Mouse (Mus musculus) stomach, embryonic 15.5 days (tissue): ENCODE results near the gene Cys1. TPM values are rescaled to one million over a fixed set of nuclear protein-coding genes. Genes with fewer than 3 reads are reported as not detected.
"Not testable (repeated sequence)": the region's sequence is repeated elsewhere in the genome, so short reads cannot be mapped to it uniquely, and the experiment has no call there.

ENCODE experiments used
- ATAC-seq: fragments of 200-750 bp; cut with Nextera tagmentation; 2 replicates; pipeline ENCODE4 v1.8.0; 2017; ENCODE audit warnings: low read depth, moderate number of reproducible peaks, moderate TSS enrichment; ENCODE audit not compliant: insufficient read depth, low FRiP score
- H3K27ac ChIP-seq: fragments of 300-500 bp; sonication (generic); 2 replicates; pipeline ENCODE4 v1.5.1; 2015; ENCODE audit warnings: mild to moderate bottlenecking, inconsistent platforms
- H3K27me3 ChIP-seq: fragments of 300-500 bp; sonication (generic); replicated peaks from 2 replicates; pipeline ENCODE4 v1.6.1; 2015; ENCODE audit warnings: inconsistent platforms
- H3K36me3 ChIP-seq: fragments of 300-500 bp; sonication (generic); 2 replicates; pipeline ENCODE4 v1.6.1; 2015; ENCODE audit warnings: inconsistent platforms
- H3K4me1 ChIP-seq: fragments of 300-500 bp; sonication (generic); 2 replicates; pipeline ENCODE4 v1.6.1; 2015; ENCODE audit warnings: inconsistent platforms
- H3K4me2 ChIP-seq: fragments of 300-500 bp; sonication (generic); 2 replicates; pipeline ENCODE4 v1.6.1; 2015; ENCODE audit warnings: mild to moderate bottlenecking, inconsistent platforms
- H3K4me3 ChIP-seq: fragments of 300-500 bp; sonication (generic); replicated peaks from 2 replicates; pipeline ENCODE4 v1.5.1; 2015; ENCODE audit warnings: inconsistent platforms
- H3K9ac ChIP-seq: fragments of 300-500 bp; sonication (generic); 2 replicates; pipeline ENCODE4 v1.6.1; 2015; ENCODE audit warnings: inconsistent platforms
- H3K9me3 ChIP-seq: fragments of 300-500 bp; sonication (generic); 2 replicates; pipeline ENCODE4 v1.6.1; 2016; ENCODE audit warnings: inconsistent platforms
- WGBS: fragments of 180-500 bp; shearing (Covaris S2); methylation state at CpG from one replicate; pipeline ENCODE4 v1.1.7; 2015; 5-methylcytosine and 5-hydroxymethylcytosine counted together
- polyA plus RNA-seq: library from polyadenylated mRNA; unstranded; fragments of >200 nt; fragmentation: Nextera tagmentation; extraction: Ambion mirVana; gene quantifications from 2 replicates; pipeline ENCODE4 v1.2.1, GENCODE M21; 2015

Gene Cys1
- polyA plus RNA-seq, 1 experiment from 2014 or later, result 3.0 TPM

DNA sequence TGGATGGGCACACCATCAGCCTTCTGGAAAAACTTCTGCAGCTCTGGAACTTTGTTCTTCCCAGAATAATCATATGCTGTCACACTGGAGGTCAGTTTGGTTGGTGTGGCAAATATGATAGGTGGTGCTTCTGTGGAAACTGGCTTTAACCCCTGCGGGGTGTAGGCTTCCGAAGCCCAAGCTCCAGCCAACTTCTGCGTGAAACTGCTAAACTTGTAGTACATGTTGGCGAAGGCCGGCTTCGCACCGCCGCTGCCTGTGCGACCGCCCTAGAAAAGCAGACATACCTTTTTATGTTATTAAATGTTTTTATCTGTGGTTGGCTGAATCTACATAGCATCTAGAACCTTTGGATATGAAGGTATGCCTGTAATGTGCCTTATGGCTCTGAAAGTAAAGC, 42.8 kb downstream of the Cys1 start:
- 95% methylated on average over 10 of the region's 10 CpGs for WGBS
- not testable (repeated sequence) for H3K36me3 ChIP-seq, H3K4me1 ChIP-seq, H3K4me3 ChIP-seq, H3K4me2 ChIP-seq, H3K9me3 ChIP-seq, ATAC-seq, H3K9ac ChIP-seq, H3K27ac ChIP-seq, H3K27me3 ChIP-seq

DNA sequence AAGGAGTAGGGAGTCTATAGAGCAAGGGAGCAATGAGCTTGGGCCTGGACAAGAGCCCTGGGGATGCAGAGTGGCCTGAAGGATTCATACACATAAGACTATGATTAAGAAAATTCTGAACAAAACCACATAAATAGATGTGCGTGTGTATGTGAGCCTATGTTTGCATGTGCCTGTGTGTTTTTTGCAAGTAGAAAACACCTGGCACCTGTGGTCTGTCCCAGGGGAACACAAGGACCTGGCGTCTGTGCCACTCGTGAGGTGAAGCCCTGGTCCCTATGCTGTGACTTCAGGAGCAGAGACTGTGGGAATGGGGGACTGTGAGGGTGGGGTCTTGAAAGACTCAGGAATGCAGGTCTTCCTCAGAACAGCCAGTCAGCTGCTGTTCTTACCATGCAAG, 47.0 kb downstream of the Cys1 start:
- Histone ChIP-seq H3K4me2 (no peak overlapping the region), H3K27me3 (no peaks in the 10 kb centered on the region), H3K9ac (no peak overlapping the region), H3K9me3 (no peaks in the 10 kb centered on the region), H3K36me3 (no peaks in the 10 kb centered on the region), H3K27ac (no peak overlapping the region), H3K4me1 (no peaks in the 10 kb centered on the region), H3K4me3 (no peak overlapping the region)
- 88% methylated on average over 3 of the region's 3 CpGs for WGBS
- ATAC-seq, result no peak

DNA sequence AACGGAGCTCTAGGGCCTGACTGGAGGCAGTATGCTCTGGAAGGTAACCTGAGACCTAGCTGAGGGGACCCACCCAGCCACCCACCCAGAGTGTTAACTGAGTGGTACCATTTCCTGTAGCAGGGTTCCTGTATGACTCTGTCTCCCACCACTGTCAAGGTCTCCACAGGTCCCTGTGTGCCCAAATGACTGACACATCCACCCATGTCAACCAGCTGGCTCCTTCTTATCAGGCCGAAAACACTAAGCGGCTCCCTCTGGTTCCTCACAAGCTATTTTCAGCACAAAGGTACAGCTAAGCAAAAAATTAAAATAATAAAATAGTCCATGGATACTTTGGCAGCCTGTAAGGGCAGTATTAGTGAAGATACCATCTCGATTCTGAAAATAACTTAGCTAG, 47.4 kb downstream of the Cys1 start:
- 64% methylated on average over 4 of the region's 4 CpGs for WGBS
- Histone ChIP-seq H3K4me1 (no peaks in the 10 kb centered on the region), H3K27ac (no peak overlapping the region), H3K4me2 (no peak overlapping the region), H3K36me3 (no peaks in the 10 kb centered on the region), H3K9me3 (no peaks in the 10 kb centered on the region), H3K27me3 (no peaks in the 10 kb centered on the region), H3K9ac (no peak overlapping the region), H3K4me3 (no peak overlapping the region)
- ATAC-seq, result 0 out of 2 replicates have a peak, but pooled peaks have one; percentile 9

DNA sequence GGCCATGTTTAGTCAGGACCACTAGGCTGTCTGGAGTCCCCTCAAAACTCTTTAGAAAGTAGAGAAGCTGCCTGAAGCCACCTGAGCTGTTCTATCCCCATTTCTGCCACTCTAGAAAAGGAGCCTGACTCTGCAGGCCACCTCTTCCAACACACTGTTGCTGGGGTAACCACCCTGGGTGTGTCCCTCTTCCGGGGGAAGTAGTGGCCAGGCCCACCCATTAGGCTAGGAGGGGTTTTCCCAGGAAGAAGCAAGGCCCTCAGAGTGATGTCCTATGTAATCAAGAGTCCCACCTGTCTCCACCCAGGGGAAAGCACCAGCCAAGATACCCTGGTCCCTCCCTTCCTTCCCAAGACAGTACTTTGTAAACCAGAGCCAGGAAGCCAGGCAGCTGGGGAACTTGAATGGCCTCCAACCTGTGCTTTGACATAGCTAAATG, 47.8 kb downstream of the Cys1 start:
- H3K27ac ChIP-seq, result no peak overlapping the region
- no peaks in the 10 kb centered on the region for H3K27me3 ChIP-seq
- no peaks in the 10 kb centered on the region for H3K4me1 ChIP-seq
- H3K4me3 ChIP-seq, result no peak overlapping the region
- peak; percentile 57; the same call in 1 of the 2 replicates for ATAC-seq
- no peaks in the 10 kb centered on the region for H3K36me3 ChIP-seq
- WGBS, result 54% methylated on average over 1 of the region's 1 CpGs
- H3K4me2 ChIP-seq, result no peak overlapping the region
- no peak overlapping the region for H3K9ac ChIP-seq
- no peaks in the 10 kb centered on the region for H3K9me3 ChIP-seq

DNA sequence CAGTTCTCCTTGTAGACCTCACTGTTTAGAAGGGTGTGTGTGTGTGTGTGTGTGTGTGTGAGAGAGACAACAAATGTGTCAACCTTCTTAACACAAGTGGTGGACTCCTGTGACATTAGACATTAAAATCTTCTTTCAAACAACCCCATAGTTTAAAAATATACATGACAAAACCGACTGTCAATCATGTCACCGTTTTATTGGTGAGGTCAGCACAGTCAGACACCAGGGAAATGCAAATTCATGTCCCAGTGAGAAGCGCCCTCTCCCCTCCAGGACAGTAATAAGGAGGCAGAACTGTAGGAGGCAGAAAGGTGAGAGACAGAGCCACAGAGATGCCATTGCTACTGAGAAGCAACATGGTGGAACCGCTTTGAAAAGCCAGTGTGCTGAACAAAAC, 49.2 kb downstream of the Cys1 start:
- Histone ChIP-seq H3K9me3 (no peaks in the 10 kb centered on the region), H3K4me3 (no peak overlapping the region), H3K4me1 (no peaks in the 10 kb centered on the region), H3K27ac (no peak overlapping the region), H3K36me3 (no peaks in the 10 kb centered on the region), H3K4me2 (no peak overlapping the region), H3K27me3 (no peaks in the 10 kb centered on the region), H3K9ac (no peak overlapping the region)
- WGBS, result 58% methylated on average over 4 of the region's 4 CpGs
- ATAC-seq, result no peak

DNA sequence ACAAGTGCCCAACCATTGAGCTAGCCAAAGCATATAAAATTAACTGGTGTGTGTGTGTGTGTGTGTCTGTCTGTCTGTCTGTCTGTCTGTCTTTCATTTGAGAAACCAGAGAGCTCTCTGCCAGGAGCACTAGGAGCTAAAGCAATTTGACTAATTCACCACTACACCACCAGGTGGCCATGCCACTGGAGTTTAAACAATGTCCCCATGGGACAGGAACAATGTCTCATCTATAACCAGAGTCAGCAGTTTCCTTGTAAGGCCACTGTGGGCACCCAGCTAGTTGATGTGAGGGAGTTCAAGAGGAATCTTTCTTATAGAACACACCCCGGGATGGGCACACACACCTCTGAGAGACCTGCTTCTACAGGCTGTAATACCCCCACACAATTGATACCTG, 51.4 kb downstream of the Cys1 start:
- no peaks in the 10 kb centered on the region for H3K4me1 ChIP-seq
- H3K4me3 ChIP-seq, result no peak overlapping the region
- H3K4me2 ChIP-seq, result no peak overlapping the region
- no peak for ATAC-seq
- H3K36me3 ChIP-seq, result no peaks in the 10 kb centered on the region
- no peak overlapping the region for H3K27ac ChIP-seq
- no peaks in the 10 kb centered on the region for H3K27me3 ChIP-seq
- no peak overlapping the region for H3K9ac ChIP-seq
- 83% methylated on average over 1 of the region's 1 CpGs for WGBS
- no peaks in the 10 kb centered on the region for H3K9me3 ChIP-seq

DNA sequence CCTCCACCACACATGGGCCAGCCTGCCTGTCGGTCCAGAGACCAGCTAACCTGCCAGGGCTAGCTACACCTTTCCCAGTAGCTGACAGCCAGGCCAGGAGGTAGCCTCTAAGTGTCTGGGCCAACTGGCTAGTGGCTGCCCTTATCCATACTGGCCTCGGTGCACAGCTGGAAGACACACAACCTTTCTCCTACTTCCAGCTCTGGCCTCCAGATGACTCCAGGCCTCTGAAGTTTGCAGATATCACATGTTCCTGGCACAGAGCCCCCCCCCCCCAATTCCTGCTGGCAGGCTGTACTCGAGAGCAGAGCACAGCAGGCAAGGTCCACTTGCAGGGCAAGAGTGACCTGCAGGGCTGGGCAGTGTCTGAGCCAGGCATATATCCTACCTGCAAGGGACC, 54.4 kb downstream of the Cys1 start:
- Histone ChIP-seq H3K4me2 (no peak overlapping the region), H3K9me3 (no peaks in the 10 kb centered on the region), H3K4me1 (no peaks in the 10 kb centered on the region), H3K27me3 (no peaks in the 10 kb centered on the region), H3K27ac (no peak overlapping the region), H3K36me3 (no peaks in the 10 kb centered on the region), H3K4me3 (no peak overlapping the region), H3K9ac (no peak overlapping the region)
- 0 out of 2 replicates have a peak, but pooled peaks have one; percentile 13 for ATAC-seq
- WGBS, result 47% methylated on average over 3 of the region's 3 CpGs

DNA sequence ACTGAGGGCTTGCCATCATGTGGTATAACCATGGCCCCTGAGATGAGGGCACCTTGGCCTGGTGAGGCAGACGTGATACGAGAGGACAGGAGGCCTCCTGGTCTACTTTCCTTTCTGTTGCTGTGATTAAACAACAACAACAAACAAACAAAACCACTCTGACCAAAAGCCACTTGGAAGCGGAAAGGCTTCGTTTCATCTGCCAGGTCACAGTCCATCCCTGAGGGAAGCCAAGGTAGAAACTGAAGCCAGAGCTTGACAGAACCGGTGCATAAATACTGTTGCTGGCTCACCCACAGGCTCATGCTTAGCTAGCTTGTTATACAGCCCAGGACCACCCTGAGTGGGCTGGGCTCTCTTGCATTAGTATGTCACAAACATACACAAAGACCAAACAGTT, 55.2 kb downstream of the Cys1 start:
- Histone ChIP-seq H3K4me2 (no peak overlapping the region), H3K9ac (no peak overlapping the region), H3K4me3 (no peak overlapping the region), H3K27me3 (no peaks in the 10 kb centered on the region), H3K27ac (no peak overlapping the region), H3K36me3 (no peaks in the 10 kb centered on the region), H3K4me1 (no peaks in the 10 kb centered on the region), H3K9me3 (no peaks in the 10 kb centered on the region)
- 82% methylated on average over 5 of the region's 5 CpGs for WGBS
- ATAC-seq, result no peak

DNA sequence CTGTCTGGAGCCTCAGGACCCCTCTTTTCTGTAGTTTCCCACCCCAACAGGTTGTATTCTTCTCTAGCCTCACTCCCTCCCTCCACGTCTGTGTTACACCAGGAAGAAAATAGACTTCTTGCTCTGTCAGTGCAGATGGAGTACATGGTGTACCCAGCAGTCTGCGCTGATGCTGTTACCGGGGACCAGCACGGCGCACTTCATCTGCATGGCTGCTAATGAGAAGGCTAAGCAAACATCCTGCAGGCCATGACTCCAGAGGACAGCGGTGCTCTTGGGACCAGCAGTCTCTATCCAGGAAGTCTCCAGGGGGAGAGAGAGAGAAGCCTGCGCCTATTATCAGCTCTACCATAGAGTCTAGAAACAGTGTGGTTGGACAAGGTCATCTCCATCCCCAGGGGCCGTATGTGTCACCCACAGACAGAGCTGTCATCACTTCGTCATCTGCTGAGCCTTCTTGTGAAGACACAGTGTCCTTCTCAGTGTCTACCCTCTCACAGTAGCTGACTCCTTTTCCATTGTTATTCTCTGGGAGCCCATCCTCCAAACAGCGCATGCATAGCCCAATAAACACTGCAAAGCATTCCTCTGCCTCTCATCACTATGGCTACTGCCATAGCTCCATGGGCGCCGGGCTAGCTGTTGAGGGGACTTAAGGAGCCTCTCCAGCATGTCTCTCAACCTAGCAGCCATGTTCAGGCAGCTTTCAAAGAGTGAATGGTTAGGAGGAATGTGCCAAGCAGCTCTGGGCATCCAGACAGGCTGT, 57.9 kb downstream of the Cys1 start:
- no peak overlapping the region for H3K4me2 ChIP-seq
- peak; percentile 36; the same call in 1 of the 2 replicates for ATAC-seq
- H3K27ac ChIP-seq, result no peak overlapping the region
- H3K4me1 ChIP-seq, result no peaks in the 10 kb centered on the region
- H3K36me3 ChIP-seq, result no peaks in the 10 kb centered on the region
- 70% methylated on average over 12 of the region's 12 CpGs for WGBS
- H3K9me3 ChIP-seq, result no peaks in the 10 kb centered on the region
- no peaks in the 10 kb centered on the region for H3K27me3 ChIP-seq
- no peak overlapping the region for H3K4me3 ChIP-seq
- no peak overlapping the region for H3K9ac ChIP-seq

DNA sequence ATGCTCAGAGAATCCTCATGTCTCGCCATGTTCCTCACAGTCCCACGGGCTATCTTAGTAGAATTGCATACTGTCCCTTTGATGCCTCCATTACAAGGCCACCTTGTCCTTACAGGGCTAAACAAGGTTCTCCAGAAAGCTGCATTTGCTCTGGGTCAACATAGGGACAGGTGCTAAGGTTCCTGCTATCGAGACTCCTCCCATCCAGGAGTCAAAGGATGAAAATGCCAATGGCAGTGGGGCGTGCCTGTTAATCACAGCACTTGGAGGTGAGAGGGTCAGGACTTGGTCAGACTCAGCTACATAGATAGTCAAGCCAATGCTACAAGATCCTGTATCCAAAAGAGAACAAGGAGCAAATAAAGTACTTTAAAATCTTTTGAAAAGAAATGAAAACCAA, 62.2 kb downstream of the Cys1 start:
- Histone ChIP-seq H3K27ac (no peak overlapping the region), H3K9ac (no peak overlapping the region), H3K4me3 (no peak overlapping the region), H3K9me3 (no peaks in the 10 kb centered on the region), H3K27me3 (no peaks in the 10 kb centered on the region), H3K4me1 (no peaks in the 10 kb centered on the region), H3K36me3 (no peaks in the 10 kb centered on the region), H3K4me2 (no peak overlapping the region)
- 62% methylated on average over 4 of the region's 4 CpGs for WGBS
- ATAC-seq, result no peak; the same call in 1 of the 2 replicates
